Mouse (Mus musculus) limb, embryonic 12.5 days (tissue): ENCODE measurements around the gene Chrna4. TPM values are rescaled to one million over a fixed set of nuclear protein-coding genes. Genes with fewer than 3 reads are reported as not detected.

ENCODE experiments used
- ATAC-seq: fragments of 200-750 bp; cut with Nextera tagmentation; 2 replicates; pipeline ENCODE4 v1.8.0; 2017; ENCODE audit warnings: low read depth, moderate TSS enrichment; ENCODE audit not compliant: insufficient number of reproducible peaks, insufficient read depth, low FRiP score, low TSS enrichment
- H3K27ac ChIP-seq: fragments of 300-500 bp; sonication (generic); 2 replicates; pipeline ENCODE4 v1.5.1; 2016; ENCODE audit warnings: mild to moderate bottlenecking, moderate library complexity
- H3K27me3 ChIP-seq: fragments of 300-500 bp; sonication (generic); 2 replicates; pipeline ENCODE4 v1.6.1; 2016; ENCODE audit warnings: mild to moderate bottlenecking, moderate library complexity
- H3K36me3 ChIP-seq: fragments of 300-500 bp; sonication (generic); 2 replicates; pipeline ENCODE4 v1.6.1; 2016; ENCODE audit warnings: mild to moderate bottlenecking, moderate library complexity
- H3K4me1 ChIP-seq: fragments of 300-500 bp; sonication (generic); replicated peaks from 2 replicates; pipeline ENCODE4 v1.6.1; 2016
- H3K4me2 ChIP-seq: fragments of 300-500 bp; sonication (generic); 2 replicates; pipeline ENCODE4 v1.6.1; 2016; ENCODE audit warnings: mild to moderate bottlenecking, moderate library complexity
- H3K4me3 ChIP-seq: fragments of 300-500 bp; sonication (generic); replicated peaks from 2 replicates; pipeline ENCODE4 v1.5.1; 2016; ENCODE audit warnings: mild to moderate bottlenecking
- H3K9ac ChIP-seq: fragments of 300-500 bp; sonication (generic); replicated peaks from 2 replicates; pipeline ENCODE4 v1.6.1; 2016; ENCODE audit warnings: mild to moderate bottlenecking, moderate library complexity
- H3K9me3 ChIP-seq: fragments of 300-500 bp; sonication (generic); 2 replicates; pipeline ENCODE4 v1.6.1; 2016; ENCODE audit warnings: mild to moderate bottlenecking, moderate library complexity
- WGBS: fragments of 180-500 bp; shearing (Covaris S2); methylation state at CpG from one replicate; pipeline ENCODE4 v1.1.7; 2016; 5-methylcytosine and 5-hydroxymethylcytosine counted together
- polyA plus RNA-seq: library from polyadenylated mRNA; unstranded; fragments of >200 nt; fragmentation: Nextera tagmentation; extraction: Ambion mirVana; gene quantifications from 2 replicates; pipeline ENCODE4 v1.2.1, GENCODE M21; 2016

Gene Chrna4
- polyA plus RNA-seq, 1 experiment from 2014 or later, result 1.4 TPM

DNA sequence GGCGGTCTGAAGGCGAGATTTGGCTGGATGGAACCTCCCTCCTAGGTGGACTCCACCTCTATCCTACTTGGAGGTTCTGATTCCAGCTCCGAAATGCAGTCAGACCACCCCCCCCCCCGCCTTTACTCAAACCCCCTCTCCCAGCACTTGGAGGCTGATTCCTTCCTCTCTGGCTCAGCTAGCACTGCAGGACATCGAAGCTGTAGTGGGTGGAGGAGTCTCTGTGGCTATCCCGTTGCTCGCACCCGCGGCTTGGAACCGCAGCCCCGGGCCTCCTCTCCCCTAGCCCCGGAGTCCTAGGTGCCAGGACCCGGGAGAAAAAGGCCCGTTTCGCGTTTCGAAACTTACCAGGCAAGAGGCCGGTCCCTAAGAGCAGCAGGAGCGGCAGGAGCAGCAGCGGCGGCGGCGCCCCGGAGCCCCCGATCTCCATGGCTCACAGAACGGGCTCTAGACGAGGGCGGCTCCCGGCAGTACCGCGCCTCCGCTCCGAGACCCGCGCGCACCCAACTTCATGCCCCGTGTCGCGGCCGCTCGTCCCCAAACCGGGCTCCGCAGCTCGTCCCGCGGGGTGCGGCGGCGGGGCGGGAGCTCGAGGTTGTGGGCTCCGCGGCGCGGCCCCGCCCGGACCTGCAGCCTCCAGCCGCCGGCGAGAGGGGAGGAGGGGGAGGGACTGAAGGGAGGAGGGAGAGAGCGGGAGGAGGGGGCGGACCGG, 4.5 kb downstream of the Chrna4 start:
- ATAC-seq, result 0 out of 2 replicates have a peak, but pooled peaks have one; percentile 40
- H3K9ac ChIP-seq, result peak overlapping the region; percentile 64
- peak overlapping the region; percentile 93 for H3K4me2 ChIP-seq
- H3K27ac ChIP-seq, result no peak overlapping the region
- H3K4me3 ChIP-seq, result peak overlapping the region; percentile 65
- no peaks in the 10 kb centered on the region for H3K9me3 ChIP-seq
- no peaks in the 10 kb centered on the region for H3K36me3 ChIP-seq
- under 1% methylated on average over 56 of the region's 63 CpGs for WGBS
- peaks cover 95% of the 10 kb centered on the region for H3K27me3 ChIP-seq
- H3K4me1 ChIP-seq, result peaks cover 28% of the 10 kb centered on the region

DNA sequence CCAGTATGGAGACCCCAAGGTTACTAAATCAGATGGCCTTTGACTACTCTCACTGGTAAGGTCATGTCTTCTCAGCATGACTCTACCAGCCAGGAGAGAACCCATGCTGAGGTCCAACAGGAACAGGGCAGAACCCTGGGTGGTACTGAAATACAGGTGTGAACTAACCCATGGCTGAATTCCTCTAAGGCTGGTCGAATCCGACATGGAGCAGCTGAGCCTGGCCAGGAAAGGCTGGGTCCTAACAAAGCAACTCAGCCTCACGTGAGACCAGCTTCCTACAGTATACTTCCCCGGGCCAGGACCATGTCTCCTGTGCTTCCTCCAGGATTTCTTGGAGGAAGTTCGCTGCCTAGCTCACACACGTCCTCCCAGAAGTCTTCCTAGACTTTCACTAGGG, 6.8 kb downstream of the Chrna4 start:
- Histone ChIP-seq H3K27ac (no peak overlapping the region), H3K36me3 (no peaks in the 10 kb centered on the region), H3K4me3 (no peak overlapping the region), H3K4me2 (no peak overlapping the region), H3K9ac (no peak overlapping the region), H3K4me1 (peaks cover 16% of the 10 kb centered on the region), H3K27me3 (peaks cover 76% of the 10 kb centered on the region), H3K9me3 (no peaks in the 10 kb centered on the region)
- WGBS, result 78% methylated on average over 6 of the region's 6 CpGs
- ATAC-seq, result no peak

GRCm38 (mm10) chr2:181035186-181035585, 8.2 kb downstream of the Chrna4 start:
- peaks cover 62% of the 10 kb centered on the region for H3K27me3 ChIP-seq
- no peak for ATAC-seq
- H3K4me1 ChIP-seq, result peaks cover 16% of the 10 kb centered on the region
- no peaks in the 10 kb centered on the region for H3K9me3 ChIP-seq
- no peak overlapping the region for H3K4me3 ChIP-seq
- H3K9ac ChIP-seq, result no peak overlapping the region
- WGBS, result 81% methylated on average over 7 of the region's 7 CpGs
- H3K36me3 ChIP-seq, result no peaks in the 10 kb centered on the region
- no peak overlapping the region for H3K4me2 ChIP-seq
- H3K27ac ChIP-seq, result no peak overlapping the region

DNA sequence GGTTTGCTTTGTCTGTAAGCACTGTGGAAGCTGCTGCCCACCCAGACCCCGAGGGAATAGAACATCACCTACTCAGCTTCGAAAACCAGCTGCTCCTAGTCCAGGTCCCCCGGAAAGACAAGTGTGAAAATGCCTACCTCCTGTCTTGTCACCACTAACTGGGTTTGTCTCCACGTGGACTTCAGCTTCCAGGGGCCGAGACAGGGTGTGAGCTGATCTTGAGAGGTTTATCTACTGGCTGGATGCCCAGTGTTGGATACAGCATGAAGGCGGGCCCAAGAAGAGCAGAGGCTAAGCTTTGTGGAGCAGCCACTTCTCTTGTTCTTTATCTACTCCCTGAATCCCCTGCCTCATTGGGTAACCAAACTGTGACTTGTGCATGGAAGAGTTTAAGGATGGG, 10.0 kb downstream of the Chrna4 start:
- no peaks in the 10 kb centered on the region for H3K36me3 ChIP-seq
- no peak overlapping the region for H3K4me3 ChIP-seq
- no peak for ATAC-seq
- no peaks in the 10 kb centered on the region for H3K9me3 ChIP-seq
- no peak overlapping the region for H3K27ac ChIP-seq
- no peak overlapping the region for H3K9ac ChIP-seq
- peaks cover 5% of the 10 kb centered on the region for H3K4me1 ChIP-seq
- H3K27me3 ChIP-seq, result peaks cover 44% of the 10 kb centered on the region
- WGBS, result 71% methylated on average over 6 of the region's 6 CpGs
- no peak overlapping the region for H3K4me2 ChIP-seq

- Histone ChIP-seq H3K27me3 (peaks cover 35% of the 10 kb centered on the region), H3K4me3 (no peak overlapping the region), H3K36me3 (no peaks in the 10 kb centered on the region), H3K4me2 (no peak overlapping the region), H3K4me1 (no peaks in the 10 kb centered on the region), H3K9me3 (no peaks in the 10 kb centered on the region), H3K27ac (no peak overlapping the region), H3K9ac (no peak overlapping the region)
- no peak for ATAC-seq
- WGBS, result 38% methylated on average over 5 of the region's 5 CpGs
These were observed 10.9 kb downstream of the Chrna4 start for GRCm38 (mm10) chr2:181032407-181032806.

DNA sequence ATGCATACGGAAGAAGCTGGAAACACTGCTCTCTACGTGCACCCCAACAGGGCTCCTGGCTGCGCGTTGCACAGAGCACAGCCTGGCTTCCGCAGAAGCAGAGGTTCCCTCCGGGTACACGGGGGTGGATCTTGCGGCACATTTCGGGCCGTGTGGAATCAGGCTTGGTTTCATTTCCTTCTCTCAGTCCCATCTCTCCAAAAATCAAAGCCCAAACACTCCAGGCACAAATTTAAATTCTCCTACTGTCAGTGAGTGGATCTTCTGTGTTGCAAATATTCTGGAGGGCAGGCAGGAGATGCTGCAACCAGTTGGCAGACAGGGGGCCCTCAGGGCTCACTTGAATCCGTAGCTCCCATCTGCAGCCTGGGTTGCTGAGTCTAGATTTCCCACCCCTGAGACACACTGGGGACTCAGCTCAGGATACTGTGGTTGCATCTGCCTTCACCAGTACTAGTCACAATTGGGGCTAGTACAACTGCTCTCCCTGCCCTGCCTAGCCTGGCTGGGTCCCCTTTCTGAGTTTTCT, 11.9 kb downstream of the Chrna4 start:
- 75% methylated on average over 11 of the region's 11 CpGs for WGBS
- Histone ChIP-seq H3K9me3 (no peaks in the 10 kb centered on the region), H3K27ac (no peak overlapping the region), H3K36me3 (no peaks in the 10 kb centered on the region), H3K4me1 (no peaks in the 10 kb centered on the region), H3K9ac (no peak overlapping the region), H3K4me3 (no peak overlapping the region), H3K27me3 (peaks cover 25% of the 10 kb centered on the region), H3K4me2 (no peak overlapping the region)
- no peak for ATAC-seq

DNA sequence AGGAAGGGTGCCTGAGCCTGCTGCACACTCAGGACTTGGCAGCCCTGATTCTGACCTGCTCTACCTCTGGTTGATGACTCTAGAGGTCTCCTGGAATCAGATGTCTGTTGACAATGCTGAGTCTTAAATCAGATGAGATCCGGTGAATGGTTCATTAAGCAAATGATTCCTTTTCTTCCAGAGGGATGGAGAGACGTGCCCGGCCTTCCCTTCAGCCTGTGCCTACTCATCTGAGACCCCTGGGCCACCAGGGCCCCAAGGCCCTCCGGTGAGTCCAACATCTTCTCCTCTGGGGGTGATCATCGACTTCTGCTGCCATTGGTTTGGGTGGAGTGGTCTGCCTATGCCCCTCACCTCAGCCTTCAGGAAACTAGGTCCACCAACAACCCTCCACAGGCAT, 35.0 kb downstream of the Chrna4 start:
- no peaks in the 10 kb centered on the region for H3K4me1 ChIP-seq
- no peak overlapping the region for H3K4me2 ChIP-seq
- ATAC-seq, result no peak
- no peaks in the 10 kb centered on the region for H3K9me3 ChIP-seq
- H3K4me3 ChIP-seq, result no peak overlapping the region
- H3K27ac ChIP-seq, result no peak overlapping the region
- no peaks in the 10 kb centered on the region for H3K27me3 ChIP-seq
- no peak overlapping the region for H3K9ac ChIP-seq
- H3K36me3 ChIP-seq, result no peaks in the 10 kb centered on the region
- 94% methylated on average over 5 of the region's 5 CpGs for WGBS

DNA sequence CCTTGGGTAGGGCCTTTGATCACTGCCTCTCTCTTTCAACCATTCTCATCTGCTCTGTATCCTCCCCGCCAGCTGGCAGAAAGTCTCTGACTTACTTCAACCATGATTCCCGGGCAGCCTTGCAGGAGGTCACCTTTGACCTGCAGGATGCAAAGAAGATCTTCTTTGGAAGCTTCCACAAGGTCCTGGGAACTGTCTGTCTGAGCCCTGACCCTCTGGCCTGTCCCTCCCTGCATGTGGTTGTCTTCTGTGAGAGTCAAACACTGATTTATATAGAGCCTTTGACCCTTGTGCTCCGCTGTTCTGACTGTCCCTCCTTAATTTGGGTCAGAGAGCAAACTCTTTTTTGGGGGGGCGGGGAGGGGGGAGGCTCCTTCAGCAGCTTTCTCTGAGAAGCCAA, 36.3 kb downstream of the Chrna4 start:
- H3K4me3 ChIP-seq, result no peak overlapping the region
- H3K27ac ChIP-seq, result no peak overlapping the region
- no peak for ATAC-seq
- H3K4me1 ChIP-seq, result no peaks in the 10 kb centered on the region
- H3K4me2 ChIP-seq, result no peak overlapping the region
- no peak overlapping the region for H3K9ac ChIP-seq
- 39% methylated on average over 4 of the region's 4 CpGs for WGBS
- H3K36me3 ChIP-seq, result no peaks in the 10 kb centered on the region
- no peaks in the 10 kb centered on the region for H3K27me3 ChIP-seq
- no peaks in the 10 kb centered on the region for H3K9me3 ChIP-seq

DNA sequence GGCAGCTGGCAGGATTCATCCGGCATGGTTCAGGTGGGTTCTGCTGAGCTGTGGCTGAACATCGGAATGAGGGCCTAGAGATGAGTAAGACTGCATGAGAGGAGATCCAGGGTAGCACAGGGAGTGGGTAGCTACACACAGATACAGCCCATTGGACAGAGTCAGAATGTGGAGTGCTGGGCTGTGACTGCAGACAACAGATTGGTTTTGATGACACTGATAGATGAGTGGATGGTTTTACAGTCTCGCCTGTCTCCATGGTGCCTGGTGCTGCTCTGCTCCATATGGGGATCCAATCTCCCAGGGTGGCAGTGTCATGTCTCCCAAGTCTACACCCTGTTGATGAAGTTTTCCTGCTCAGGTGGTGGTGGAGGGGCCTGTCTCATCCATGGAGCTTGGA, 46.4 kb downstream of the Chrna4 start:
- H3K36me3 ChIP-seq, result no peaks in the 10 kb centered on the region
- no peak overlapping the region for H3K27ac ChIP-seq
- H3K4me1 ChIP-seq, result no peaks in the 10 kb centered on the region
- H3K4me3 ChIP-seq, result no peak overlapping the region
- H3K27me3 ChIP-seq, result no peaks in the 10 kb centered on the region
- ATAC-seq, result no peak
- H3K4me2 ChIP-seq, result no peak overlapping the region
- H3K9ac ChIP-seq, result no peak overlapping the region
- 65% methylated on average over 3 of the region's 3 CpGs for WGBS
- no peaks in the 10 kb centered on the region for H3K9me3 ChIP-seq

GRCm38 (mm10) chr2:180996436-180996835, 46.9 kb downstream of the Chrna4 start:
- WGBS, result 15% methylated on average over 5 of the region's 5 CpGs
- Histone ChIP-seq H3K4me3 (no peak overlapping the region), H3K4me1 (no peaks in the 10 kb centered on the region), H3K9ac (no peak overlapping the region), H3K9me3 (no peaks in the 10 kb centered on the region), H3K27ac (no peak overlapping the region), H3K36me3 (no peaks in the 10 kb centered on the region), H3K27me3 (no peaks in the 10 kb centered on the region), H3K4me2 (no peak overlapping the region)
- ATAC-seq, result no peak

DNA sequence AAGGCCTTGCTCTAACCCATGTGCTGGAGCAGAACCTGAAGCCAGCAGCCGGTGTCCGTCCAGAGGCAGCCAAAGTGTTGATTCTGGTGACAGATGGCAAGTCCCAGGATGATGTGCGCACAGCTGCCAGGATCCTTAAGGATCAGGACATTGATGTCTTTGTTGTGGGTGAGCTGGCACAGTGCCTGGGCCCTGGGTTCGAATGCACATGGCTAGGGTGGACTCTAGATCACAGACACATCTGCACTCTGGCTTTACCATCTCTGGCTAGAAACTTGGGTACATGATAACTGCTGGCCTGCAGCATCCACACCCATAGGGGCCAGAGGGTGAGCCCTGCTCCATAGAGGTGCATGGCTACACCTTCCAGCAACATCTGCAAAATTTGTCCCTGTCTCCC, 47.9 kb downstream of the Chrna4 start:
- H3K4me2 ChIP-seq, result no peak overlapping the region
- H3K27me3 ChIP-seq, result no peaks in the 10 kb centered on the region
- no peak overlapping the region for H3K27ac ChIP-seq
- WGBS, result 84% methylated on average over 4 of the region's 4 CpGs
- no peaks in the 10 kb centered on the region for H3K9me3 ChIP-seq
- no peaks in the 10 kb centered on the region for H3K4me1 ChIP-seq
- H3K4me3 ChIP-seq, result no peak overlapping the region
- no peak overlapping the region for H3K9ac ChIP-seq
- no peak for ATAC-seq
- H3K36me3 ChIP-seq, result no peaks in the 10 kb centered on the region

DNA sequence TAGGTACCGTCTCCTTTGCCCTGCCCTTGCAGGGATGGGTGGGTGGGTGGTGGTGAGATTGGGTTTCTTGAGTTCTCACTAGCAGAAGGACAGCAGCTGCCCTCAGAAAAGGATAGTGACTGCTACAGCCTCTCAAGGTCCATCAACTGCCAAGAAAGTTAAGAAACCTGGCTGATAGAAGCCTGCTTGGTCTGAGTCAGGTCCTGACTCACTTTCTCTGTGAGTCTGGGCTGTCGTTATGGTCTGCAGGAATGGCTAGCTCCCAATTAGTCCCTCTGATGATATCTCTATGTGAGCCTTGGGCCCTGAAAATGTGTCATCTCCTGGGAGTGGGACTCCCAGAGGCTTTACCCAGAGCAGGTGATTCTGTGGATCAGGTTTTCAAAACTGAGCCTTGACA, 49.0 kb downstream of the Chrna4 start:
- Histone ChIP-seq H3K9ac (no peak overlapping the region), H3K4me3 (no peak overlapping the region), H3K27ac (no peak overlapping the region), H3K36me3 (no peaks in the 10 kb centered on the region), H3K4me1 (no peaks in the 10 kb centered on the region), H3K4me2 (no peak overlapping the region), H3K27me3 (no peaks in the 10 kb centered on the region), H3K9me3 (no peaks in the 10 kb centered on the region)
- 86% methylated on average over 2 of the region's 2 CpGs for WGBS
- no peak for ATAC-seq
